30 mouse cellular contexts compared by ENCODE assay signal in genomic region chr15:83467232-83467966, GRCm38 (mm10). TPM values are rescaled to one million over a fixed set of nuclear protein-coding genes. Genes with fewer than 3 reads are reported as not detected.
A peak's percentile ranks its signal among the peaks of the same experiment; 100 is the strongest.
DNase-seq lines count a peak whose midpoint lies in the region; ATAC-seq and TF ChIP-seq lines count a peak whose summit lies in the region.
"Had no signal": no experiment of that assay in that cellular context is flagged by ENCODE, and none has a peak within 500 bp of the region (broad histone marks: within the 10 kb centered on the region; RNA-seq: fewer than 3 reads in every experiment).

No protein-coding gene starts in this region.

- no peak overlapping the region for H3K4me2 ChIP-seq in kidney, embryonic 15.5 days
- H3K4me2 ChIP-seq: embryonic facial prominence, embryonic 15.5 days; forebrain, embryonic 12.5 days; heart, embryonic 13.5 days; limb, embryonic 15.5 days; liver, embryonic 15.5 days; lung, embryonic 15.5 days; neural tube, embryonic 12.5 days had no signal

- no peak for ATAC-seq in kidney, embryonic 15.5 days (replicated peaks; ENCODE audit: low FRiP score)
- ATAC-seq: CD4-positive, CD25-positive, alpha-beta regulatory T cell, adult 4 months; forebrain, postnatal 0 days; hindbrain, postnatal 0 days; intestine, embryonic 16.5 days had no signal

- H3K27me3 ChIP-seq in kidney, embryonic 15.5 days, result no peaks in the 10 kb centered on the region
- H3K27me3 ChIP-seq in liver, adult 2 months (ENCODE audit: control insufficient read depth, insufficient read depth, low read length), result no peaks in the 10 kb centered on the region
- H3K27me3 ChIP-seq in testis, adult 2 months (ENCODE audit: control insufficient read depth, insufficient read depth, low read length), result no peaks in the 10 kb centered on the region
- H3K27me3 ChIP-seq: embryonic facial prominence, embryonic 15.5 days; forebrain, embryonic 12.5 days; heart, embryonic 13.5 days; limb, embryonic 15.5 days; lung, embryonic 15.5 days; neural tube, embryonic 12.5 days had no signal

- no peak overlapping the region for H3K27ac ChIP-seq in kidney, embryonic 15.5 days
- no peak overlapping the region for H3K27ac ChIP-seq in liver, adult 2 months (replicated peaks; ENCODE audit: insufficient read depth, low read depth, low read length)
- H3K27ac ChIP-seq in testis, adult 2 months (ENCODE audit: control insufficient read depth, insufficient read depth, low read depth, low read length), result no peak overlapping the region
- H3K27ac ChIP-seq: embryonic facial prominence, embryonic 10.5 days; embryonic facial prominence, embryonic 15.5 days; forebrain, embryonic 12.5 days; heart, embryonic 13.5 days; hindbrain, postnatal 0 days; limb, embryonic 10.5 days; limb, embryonic 15.5 days; liver, embryonic 15.5 days; lung, embryonic 15.5 days; midbrain, embryonic 10.5 days; neural tube, embryonic 12.5 days had no signal

- WGBS in kidney, embryonic 15.5 days, result 68% methylated on average over 9 of the region's 9 CpGs
- WGBS in liver, adult 2 months, result 77% methylated on average over 9 of the region's 9 CpGs

- TF ChIP-seq POLR2A in liver, adult 2 months (IDR thresholded peaks at IDR 0.05; ENCODE audit: extremely low read depth, insufficient read depth, low read length), result no peak
- no peak for TF ChIP-seq POLR2A in testis, adult 2 months (IDR thresholded peaks at IDR 0.05; ENCODE audit: control insufficient read depth, low read depth, low read length)

- no peak for TF ChIP-seq CTCF in liver, adult 2 months (IDR thresholded peaks at IDR 0.05; ENCODE audit: low read depth, low read length)
- no peak for TF ChIP-seq CTCF in testis, adult 2 months (IDR thresholded peaks at IDR 0.05; ENCODE audit: control insufficient read depth, insufficient read depth, insufficient replicate concordance, low read depth, low read length)

- H3K9ac ChIP-seq in kidney, embryonic 15.5 days, result no peak overlapping the region
- H3K9ac ChIP-seq in liver, adult 2 months (ENCODE audit: low read depth, low read length), result no peak overlapping the region
- H3K9ac ChIP-seq: embryonic facial prominence, embryonic 15.5 days; forebrain, embryonic 12.5 days; forebrain, postnatal 0 days; heart, embryonic 13.5 days; limb, embryonic 15.5 days; liver, embryonic 15.5 days; lung, embryonic 15.5 days; neural tube, embryonic 12.5 days had no signal

- peaks cover 18% of the 10 kb centered on the region for H3K79me2 ChIP-seq in liver, adult 2 months (ENCODE audit: control insufficient read depth, insufficient read depth, low read length)

- no peaks in the 10 kb centered on the region for H3K36me3 ChIP-seq in kidney, embryonic 15.5 days
- H3K36me3 ChIP-seq in liver, adult 2 months (ENCODE audit: control insufficient read depth, insufficient read depth, low read length), result no peaks in the 10 kb centered on the region
- no peaks in the 10 kb centered on the region; the same call in none of the 2 replicates for H3K36me3 ChIP-seq in testis, adult 2 months (ENCODE audit: control insufficient read depth, insufficient read depth, low read length)
- H3K36me3 ChIP-seq: embryonic facial prominence, embryonic 10.5 days; embryonic facial prominence, embryonic 15.5 days; forebrain, embryonic 12.5 days; heart, embryonic 13.5 days; limb, embryonic 10.5 days; limb, embryonic 15.5 days; liver, embryonic 15.5 days; lung, embryonic 15.5 days; midbrain, embryonic 10.5 days; neural tube, embryonic 12.5 days had no signal

- peak; percentile 58 for DNase-seq in kidney, adult 11 months
- DNase-seq in liver, adult 2 months (ENCODE audit: extremely low read depth, low read depth, low spot score), result peak; percentile 26
- DNase-seq in liver, result no peak
- DNase-seq in testis, postnatal 10 days (ENCODE audit: low spot score), result no peak
- DNase-seq in yolk sac, embryonic 10.5 days (ENCODE audit: low spot score), result peak; percentile 70
- DNase-seq in layer of hippocampus, postnatal 10 days (ENCODE audit: low spot score in 2 of 2), result no peak
- DNase-seq: adrenal gland, adult 8-10 months; cerebellum, adult 2 months; cerebellum, postnatal 14 days; forebrain, postnatal 0 days; heart, postnatal 14 days; layer of hippocampus, postnatal 36 days; right cerebral cortex, adult 18-20 months had no signal

- H3K9me3 ChIP-seq in kidney, embryonic 15.5 days (replicated peaks), result no peaks in the 10 kb centered on the region
- H3K9me3 ChIP-seq: embryonic facial prominence, embryonic 10.5 days; embryonic facial prominence, embryonic 15.5 days; forebrain, embryonic 12.5 days; heart, embryonic 13.5 days; limb, embryonic 10.5 days; limb, embryonic 15.5 days; liver, embryonic 15.5 days; lung, embryonic 15.5 days; midbrain, embryonic 10.5 days; neural tube, embryonic 12.5 days had no signal

- peaks cover 46% of the 10 kb centered on the region for H3K4me1 ChIP-seq in kidney, embryonic 15.5 days
- peaks cover 9% of the 10 kb centered on the region for H3K4me1 ChIP-seq in liver, adult 2 months (ENCODE audit: control insufficient read depth, insufficient read depth, low read length)
- H3K4me1 ChIP-seq in testis, adult 2 months (ENCODE audit: control insufficient read depth, insufficient read depth, low read length), result peaks cover 11% of the 10 kb centered on the region

- H3K4me3 ChIP-seq in kidney, embryonic 15.5 days (replicated peaks), result no peak overlapping the region
- H3K4me3 ChIP-seq in liver, adult 2 months (ENCODE audit: insufficient read depth, low read depth, low read length), result no peak overlapping the region
- H3K4me3 ChIP-seq in testis, adult 2 months (ENCODE audit: control insufficient read depth, low read depth, low read length), result peak overlapping the region; percentile 11; the same call in 1 of the 2 replicates
- H3K4me3 ChIP-seq: embryonic facial prominence, embryonic 10.5 days; embryonic facial prominence, embryonic 15.5 days; forebrain, embryonic 12.5 days; heart, embryonic 13.5 days; limb, embryonic 10.5 days; limb, embryonic 15.5 days; liver, embryonic 15.5 days; lung, embryonic 15.5 days; midbrain, embryonic 10.5 days; myocyte; neural tube, embryonic 12.5 days had no signal

RNA-seq across cellular contexts. Expression of gene Pacsin2, which starts 3.0 kb away (rescaled TPM):
- polyA plus RNA-seq in kidney, embryonic 15.5 days (2015; fragmentation: Nextera tagmentation; extraction: Ambion mirVana), result 74.6 and 76.4 TPM in 2 replicates
- 34.0 and 34.9 TPM in 2 replicates for total RNA-seq in liver, adult 2 months (2014; rRNA removed)
- 28.9 and 29.1 TPM in 2 replicates for polyA plus RNA-seq in liver, adult 2 months (2012; rRNA removed)
- polyA plus RNA-seq in testis, adult 2 months (2012; rRNA removed), result 103 and 108 TPM in 2 replicates
- total RNA-seq in layer of hippocampus, postnatal 10 days (2021), result 10 to 100 TPM; 38.3 to 49.7 TPM

RNA-seq across cellular contexts. Expression of gene Ttll1, which starts 43.3 kb away (rescaled TPM):
- polyA plus RNA-seq in kidney, embryonic 15.5 days (2015; fragmentation: Nextera tagmentation; extraction: Ambion mirVana), result 25.3 and 28.7 TPM in 2 replicates
- total RNA-seq in liver, adult 2 months (2014; rRNA removed), result 1.0 and 1.3 TPM in 2 replicates
- 2.1 and 2.2 TPM in 2 replicates for polyA plus RNA-seq in liver, adult 2 months (2012; rRNA removed)
- polyA plus RNA-seq in testis, adult 2 months (2012; rRNA removed), result 25.2 and 28.8 TPM in 2 replicates
- 10 to 100 TPM; 49.4 to 53.1 TPM for total RNA-seq in layer of hippocampus, postnatal 10 days (2021)

RNA-seq across cellular contexts. Expression of gene Bik, which starts 59.3 kb away (rescaled TPM):
- polyA plus RNA-seq in kidney, embryonic 15.5 days (2015; fragmentation: Nextera tagmentation; extraction: Ambion mirVana), result 10.6 and 11.0 TPM in 2 replicates
- total RNA-seq in liver, adult 2 months (2014; rRNA removed), result 7.0 and 9.3 TPM in 2 replicates
- polyA plus RNA-seq in liver, adult 2 months (2012; rRNA removed), result 6.3 and 7.8 TPM in 2 replicates
- polyA plus RNA-seq in testis, adult 2 months (2012; rRNA removed), result 9.8 and 11.0 TPM in 2 replicates
- total RNA-seq in layer of hippocampus, postnatal 10 days (2021), result not detected
- total RNA-seq: forebrain, postnatal 0 days; left cerebral cortex, postnatal 10 days had no signal

Comparison
In these comparisons a context has a peak if more than half of its experiments do, and no peak if none do; other contexts are left out.
1. DNase-seq: peak in kidney, adult 11 months (single experiment), liver, adult 2 months (single experiment) and yolk sac, embryonic 10.5 days (single experiment); none in liver (single experiment), testis, postnatal 10 days (single experiment) and layer of hippocampus, postnatal 10 days (0 of 2).